Mouse (Mus musculus): ENCODE measurements at regions not wholly inside any gene's neighbourhood (a gene's known extent, or its start where the extent isn't known, plus 50 kb on each side); places are given as distances from the start of the nearest gene placed in this dataset.

GRCm38 (mm10) chr3:126011269-126011668 lies 72.8 kb upstream of the Ugt8a start:
- H3K36me3 ChIP-seq, result no peaks in the 10 kb centered on the region
- H3K27ac ChIP-seq, result no peak overlapping the region
- no peaks in the 10 kb centered on the region for H3K9me3 ChIP-seq
- no peak for ATAC-seq
- no peak overlapping the region for H3K9ac ChIP-seq (replicated peaks)
- H3K4me1 ChIP-seq (replicated peaks), result no peaks in the 10 kb centered on the region
- H3K4me2 ChIP-seq (replicated peaks), result no peak overlapping the region
- H3K27me3 ChIP-seq, result no peaks in the 10 kb centered on the region
- H3K4me3 ChIP-seq (replicated peaks), result no peak overlapping the region

- Histone ChIP-seq H3K9me3 (no peaks in the 10 kb centered on the region), H3K36me3 (no peaks in the 10 kb centered on the region), H3K4me3 (replicated peaks) (no peak overlapping the region), H3K4me2 (replicated peaks) (no peak overlapping the region), H3K27me3 (no peaks in the 10 kb centered on the region), H3K4me1 (replicated peaks) (no peaks in the 10 kb centered on the region), H3K27ac (no peak overlapping the region), H3K9ac (replicated peaks) (no peak overlapping the region)
- 91% methylated on average over 4 of the region's 4 CpGs for WGBS
- ATAC-seq, result no peak
Observed at GRCm38 (mm10) chr3:126016166-126016565, 77.7 kb upstream of the Ugt8a start.

- ATAC-seq, result peak; percentile 56; the same call in 1 of the 2 replicates
- WGBS, result 16% methylated on average over 3 of the region's 3 CpGs
Observed at GRCm38 (mm10) chr3:126044327-126044726, 105.9 kb upstream of the Ugt8a start.

GRCm38 (mm10) chr3:126044861-126045260 lies 106.4 kb upstream of the Ugt8a start:
- WGBS, result 59% methylated on average over 2 of the region's 2 CpGs

More at GRCm38 (mm10) chr3:126044327-126044726, 105.9 kb upstream of the Ugt8a start:
- H3K27me3 ChIP-seq, result no peaks in the 10 kb centered on the region
- 0 out of 2 replicates have a peak, but pooled peaks cover 3% of the 10 kb centered on the region for H3K4me1 ChIP-seq (replicated peaks)
- H3K27ac ChIP-seq, result no peak overlapping the region
- H3K9me3 ChIP-seq, result no peaks in the 10 kb centered on the region
- no peak overlapping the region for H3K4me3 ChIP-seq (replicated peaks)
- no peak overlapping the region for H3K9ac ChIP-seq (replicated peaks)
- H3K36me3 ChIP-seq, result no peaks in the 10 kb centered on the region
- no peak overlapping the region for H3K4me2 ChIP-seq (replicated peaks)

GRCm38 (mm10) chr3:126045992-126046786 lies 107.8 kb upstream of the Ugt8a start:
- Histone ChIP-seq H3K27me3 (no peaks in the 10 kb centered on the region), H3K4me1 (replicated peaks) (0 out of 2 replicates have a peak, but pooled peaks cover 3% of the 10 kb centered on the region), H3K27ac (no peak overlapping the region), H3K4me3 (replicated peaks) (no peak overlapping the region), H3K36me3 (no peaks in the 10 kb centered on the region), H3K4me2 (replicated peaks) (no peak overlapping the region), H3K9me3 (no peaks in the 10 kb centered on the region), H3K9ac (replicated peaks) (no peak overlapping the region)
- no peak for ATAC-seq
- 77% methylated on average over 9 of the region's 9 CpGs for WGBS

More at GRCm38 (mm10) chr3:126044861-126045260, 106.4 kb upstream of the Ugt8a start:
- Histone ChIP-seq H3K36me3 (no peaks in the 10 kb centered on the region), H3K27ac (no peak overlapping the region), H3K4me3 (replicated peaks) (no peak overlapping the region), H3K9ac (replicated peaks) (no peak overlapping the region), H3K4me1 (replicated peaks) (0 out of 2 replicates have a peak, but pooled peaks cover 3% of the 10 kb centered on the region), H3K27me3 (no peaks in the 10 kb centered on the region), H3K4me2 (replicated peaks) (no peak overlapping the region), H3K9me3 (no peaks in the 10 kb centered on the region)
- no peak for ATAC-seq

- no peak for ATAC-seq
- no peak overlapping the region for H3K4me3 ChIP-seq (replicated peaks)
- no peak overlapping the region for H3K27ac ChIP-seq
- no peak overlapping the region for H3K4me2 ChIP-seq (replicated peaks)
- no peaks in the 10 kb centered on the region for H3K9me3 ChIP-seq
- no peaks in the 10 kb centered on the region for H3K27me3 ChIP-seq
- H3K4me1 ChIP-seq (replicated peaks), result no peaks in the 10 kb centered on the region
- no peaks in the 10 kb centered on the region for H3K36me3 ChIP-seq
- no peak overlapping the region for H3K9ac ChIP-seq (replicated peaks)
Observed at GRCm38 (mm10) chr3:126058585-126058984, 120.2 kb upstream of the Ugt8a start.

GRCm38 (mm10) chr3:126105086-126105485 lies 166.7 kb upstream of the Ugt8a start:
- no peak overlapping the region for H3K4me2 ChIP-seq (replicated peaks)
- no peak overlapping the region for H3K27ac ChIP-seq
- ATAC-seq, result no peak
- no peaks in the 10 kb centered on the region for H3K9me3 ChIP-seq
- no peaks in the 10 kb centered on the region for H3K27me3 ChIP-seq
- no peaks in the 10 kb centered on the region for H3K4me1 ChIP-seq (replicated peaks)
- no peak overlapping the region for H3K4me3 ChIP-seq (replicated peaks)
- H3K36me3 ChIP-seq, result no peaks in the 10 kb centered on the region
- WGBS, result 89% methylated on average over 2 of the region's 2 CpGs
- no peak overlapping the region for H3K9ac ChIP-seq (replicated peaks)

GRCm38 (mm10) chr3:126109371-126109770 lies 171.0 kb upstream of the Ugt8a start:
- no peak overlapping the region for H3K9ac ChIP-seq (replicated peaks)

GRCm38 (mm10) chr3:126117849-126118248 lies 179.4 kb upstream of the Ugt8a start:
- Histone ChIP-seq H3K9ac (replicated peaks) (no peak overlapping the region), H3K4me1 (replicated peaks) (no peaks in the 10 kb centered on the region), H3K4me2 (replicated peaks) (no peak overlapping the region), H3K9me3 (no peaks in the 10 kb centered on the region), H3K36me3 (no peaks in the 10 kb centered on the region), H3K4me3 (replicated peaks) (no peak overlapping the region), H3K27me3 (no peaks in the 10 kb centered on the region), H3K27ac (no peak overlapping the region)
- ATAC-seq, result no peak
- 69% methylated on average over 2 of the region's 2 CpGs for WGBS

More at GRCm38 (mm10) chr3:126109371-126109770, 171.0 kb upstream of the Ugt8a start:
- H3K27ac ChIP-seq, result no peak overlapping the region
- no peaks in the 10 kb centered on the region for H3K9me3 ChIP-seq
- ATAC-seq, result no peak
- H3K4me3 ChIP-seq (replicated peaks), result no peak overlapping the region
- no peaks in the 10 kb centered on the region for H3K4me1 ChIP-seq (replicated peaks)
- WGBS, result 93% methylated on average over 6 of the region's 6 CpGs
- H3K4me2 ChIP-seq (replicated peaks), result no peak overlapping the region
- no peaks in the 10 kb centered on the region for H3K27me3 ChIP-seq
- H3K36me3 ChIP-seq, result no peaks in the 10 kb centered on the region

GRCm38 (mm10) chr3:126122323-126123259 lies 184.2 kb upstream of the Ugt8a start:
- H3K9me3 ChIP-seq, result no peaks in the 10 kb centered on the region
- WGBS, result 76% methylated on average over 2 of the region's 2 CpGs
- H3K4me2 ChIP-seq (replicated peaks), result no peak overlapping the region
- no peaks in the 10 kb centered on the region for H3K4me1 ChIP-seq (replicated peaks)
- ATAC-seq, result no peak
- no peak overlapping the region for H3K9ac ChIP-seq (replicated peaks)
- H3K27me3 ChIP-seq, result no peaks in the 10 kb centered on the region
- no peaks in the 10 kb centered on the region for H3K36me3 ChIP-seq
- no peak overlapping the region for H3K4me3 ChIP-seq (replicated peaks)
- H3K27ac ChIP-seq, result no peak overlapping the region

- H3K9ac ChIP-seq (replicated peaks), result no peak overlapping the region
- H3K9me3 ChIP-seq, result no peaks in the 10 kb centered on the region
- no peaks in the 10 kb centered on the region for H3K36me3 ChIP-seq
- no peak overlapping the region for H3K4me3 ChIP-seq (replicated peaks)
- H3K27ac ChIP-seq, result no peak overlapping the region
- no peaks in the 10 kb centered on the region for H3K27me3 ChIP-seq
- H3K4me1 ChIP-seq (replicated peaks), result no peaks in the 10 kb centered on the region
- WGBS, result 86% methylated on average over 1 of the region's 1 CpGs
- no peak overlapping the region for H3K4me2 ChIP-seq (replicated peaks)
- no peak for ATAC-seq
Observed at GRCm38 (mm10) chr3:126166542-126166941, 196.9 kb upstream of the Arsj start.

GRCm38 (mm10) chr3:126209024-126209423 lies 154.5 kb upstream of the Arsj start:
- Histone ChIP-seq H3K9ac (replicated peaks) (no peak overlapping the region), H3K36me3 (no peaks in the 10 kb centered on the region), H3K4me2 (replicated peaks) (no peak overlapping the region), H3K27me3 (no peaks in the 10 kb centered on the region), H3K4me1 (replicated peaks) (no peaks in the 10 kb centered on the region), H3K27ac (no peak overlapping the region), H3K4me3 (replicated peaks) (no peak overlapping the region), H3K9me3 (no peaks in the 10 kb centered on the region)
- no peak for ATAC-seq
- whole genome bisulfite sequencing, result 86% methylated on average over 3 of the region's 3 CpGs

Measured in midbrain, embryonic 13.5 days (tissue).